Mouse (Mus musculus): ENCODE data around the gene Mocs2.

GRCm38 (mm10) chr13:114793250-114794030 lies 24.6 kb upstream of the Mocs2 start:
- TF ChIP-seq CTCF (IDR thresholded peaks at IDR 0.05; ENCODE audit: low read depth, low read length), result peak; percentile 31; the same call in 1 of the 2 replicates
- no peak for TF ChIP-seq POLR2A (IDR thresholded peaks at IDR 0.05; ENCODE audit: extremely low read depth, insufficient read depth, low read length)

Data from liver, adult 2 months (tissue).